24 mouse cellular contexts compared by ENCODE assay signal in genomic region chr10:118639097-118639496, GRCm38 (mm10).
"Had no signal": no experiment of that assay in that cellular context is flagged by ENCODE, and none has a peak within 500 bp of the region (broad histone marks: within the 10 kb centered on the region; RNA-seq: fewer than 3 reads in every experiment).

No protein-coding gene starts in this region.

- H3K4me1 ChIP-seq: kidney, embryonic 15.5 days; limb, embryonic 13.5 days; limb, embryonic 15.5 days had no signal

- ATAC-seq: intestine, embryonic 15.5 days; liver, embryonic 12.5 days had no signal

- H3K4me3 ChIP-seq: heart, embryonic 10.5 days; heart, embryonic 12.5 days; hindbrain, embryonic 13.5 days; hindbrain, embryonic 15.5 days; intestine, embryonic 15.5 days; kidney, embryonic 15.5 days; limb, embryonic 13.5 days; limb, embryonic 15.5 days; liver, embryonic 12.5 days had no signal

- H3K9me3 ChIP-seq: heart, embryonic 10.5 days; hindbrain, embryonic 13.5 days; hindbrain, embryonic 15.5 days; intestine, embryonic 15.5 days; kidney, embryonic 15.5 days; limb, embryonic 13.5 days; limb, embryonic 15.5 days; liver, embryonic 12.5 days had no signal

- H3K27ac ChIP-seq: heart, embryonic 10.5 days; hindbrain, embryonic 13.5 days; hindbrain, embryonic 15.5 days; intestine, embryonic 15.5 days; kidney, embryonic 15.5 days; kidney, postnatal 0 days; limb, embryonic 13.5 days; limb, embryonic 15.5 days; liver, embryonic 12.5 days; liver, embryonic 14.5 days had no signal

- DNase-seq: gastrocnemius, postnatal 14 days; gastrocnemius, postnatal 36 days; heart, adult 18-20 months; heart, postnatal 10 days; heart, postnatal 4 days; kidney, adult 11 months; kidney, adult 2 months; kidney, adult 9 months; kidney, postnatal 14 days; kidney, postnatal 36 days; layer of hippocampus, adult 9-11 months; layer of hippocampus, postnatal 36 days; left cerebral cortex, postnatal 4 days had no signal

- H3K27me3 ChIP-seq: heart, embryonic 12.5 days; hindbrain, embryonic 13.5 days; hindbrain, embryonic 15.5 days; intestine, embryonic 15.5 days; kidney, embryonic 15.5 days; limb, embryonic 13.5 days; limb, embryonic 15.5 days; liver, embryonic 12.5 days had no signal

- H3K36me3 ChIP-seq: heart, embryonic 10.5 days; heart, embryonic 12.5 days; hindbrain, embryonic 13.5 days; hindbrain, embryonic 15.5 days; intestine, embryonic 15.5 days; kidney, embryonic 15.5 days; limb, embryonic 13.5 days; limb, embryonic 15.5 days; liver, embryonic 12.5 days had no signal

- H3K4me2 ChIP-seq: heart, embryonic 12.5 days; hindbrain, embryonic 13.5 days; hindbrain, embryonic 15.5 days; intestine, embryonic 15.5 days; kidney, embryonic 15.5 days; limb, embryonic 13.5 days; limb, embryonic 15.5 days; liver, embryonic 12.5 days had no signal

- H3K9ac ChIP-seq: heart, embryonic 12.5 days; hindbrain, embryonic 13.5 days; hindbrain, embryonic 15.5 days; intestine, embryonic 15.5 days; kidney, embryonic 15.5 days; limb, embryonic 13.5 days; limb, embryonic 15.5 days; liver, embryonic 12.5 days; liver, embryonic 14.5 days had no signal
